Mouse (Mus musculus) gastrocnemius, postnatal 10 days (tissue): Measurements from ENCODE around the gene Gosr1. TPM values are rescaled to one million over a fixed set of nuclear protein-coding genes. Genes with fewer than 3 reads are reported as not detected.
"Not testable (repeated sequence)": the region's sequence is repeated elsewhere in the genome, so short reads cannot be mapped to it uniquely, and the experiment has no call there.

Experiments used
- DNase-seq: peaks from one replicate; pipeline ENCODE4 v3.0.0; 2021; ENCODE audit warnings: mixed read lengths
- total RNA-seq, 2 experiments: library from RNA; stranded (reverse); gene quantifications; 2 replicates each; pipeline ENCODE4 v1.2.3; 2021

Gene Gosr1
- total RNA-seq, 2 experiments from 2014 or later, result 24.6 to 29.8 TPM

DNA sequence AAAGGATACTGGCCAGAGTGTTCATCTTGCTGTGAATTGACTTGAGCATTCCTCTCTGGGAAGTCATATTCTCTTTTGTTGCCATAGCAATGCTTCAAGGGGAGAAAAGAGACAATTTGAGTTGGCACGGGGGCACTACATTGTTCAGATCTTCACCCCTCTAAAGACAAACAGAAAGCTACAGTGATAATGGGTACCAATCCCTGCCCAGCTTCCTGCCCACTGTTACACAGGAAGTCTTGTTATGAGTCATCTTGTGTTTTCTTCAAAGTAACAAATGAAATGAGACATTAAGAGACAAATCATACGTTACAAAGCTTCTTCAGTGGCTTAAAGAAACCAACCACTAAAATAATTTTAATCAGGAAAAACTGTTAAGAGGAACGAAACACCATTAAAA lies 28.8 kb downstream of the Gosr1 start:
- no peak for DNase-seq

DNA sequence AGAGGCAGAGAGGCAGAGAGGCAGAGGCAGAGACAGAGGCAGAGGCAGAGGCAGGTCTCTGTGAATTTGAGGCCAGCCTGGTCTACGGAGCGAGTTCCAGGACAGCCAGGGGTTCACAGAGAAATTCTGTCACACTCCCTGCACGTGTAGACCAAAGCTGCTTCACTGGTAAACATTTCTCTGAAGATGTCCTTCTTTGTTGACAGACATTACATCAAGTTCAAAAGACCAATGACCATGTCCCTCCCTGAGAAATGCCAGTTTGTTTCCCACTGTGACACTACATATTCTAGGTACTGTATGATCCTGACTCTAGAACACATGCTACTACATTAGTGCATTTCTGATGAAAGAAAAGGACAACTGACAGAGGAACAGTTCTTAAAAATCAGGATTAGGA lies 32.7 kb downstream of the Gosr1 start:
- DNase-seq, result no peak

DNA sequence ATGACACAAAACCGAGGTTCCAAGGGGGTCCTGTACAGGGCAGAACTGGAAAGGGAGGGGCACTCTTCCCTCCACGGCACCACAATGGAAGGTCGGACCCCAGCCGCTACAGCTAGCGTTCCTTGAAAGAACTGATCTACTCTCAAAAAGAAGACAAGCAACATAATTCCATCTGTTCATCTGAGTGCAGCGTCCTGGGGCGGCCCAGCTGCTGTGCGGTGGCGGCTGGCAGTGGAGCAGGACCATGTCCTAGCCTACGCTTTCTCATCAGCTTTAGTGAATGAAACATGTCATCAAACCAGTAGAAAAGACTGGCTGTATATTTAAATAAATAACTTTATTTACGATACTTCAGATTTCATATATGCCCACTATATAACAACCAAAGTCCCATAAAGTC lies 35.3 kb downstream of the Gosr1 start:
- DNase-seq, result no peak

DNA sequence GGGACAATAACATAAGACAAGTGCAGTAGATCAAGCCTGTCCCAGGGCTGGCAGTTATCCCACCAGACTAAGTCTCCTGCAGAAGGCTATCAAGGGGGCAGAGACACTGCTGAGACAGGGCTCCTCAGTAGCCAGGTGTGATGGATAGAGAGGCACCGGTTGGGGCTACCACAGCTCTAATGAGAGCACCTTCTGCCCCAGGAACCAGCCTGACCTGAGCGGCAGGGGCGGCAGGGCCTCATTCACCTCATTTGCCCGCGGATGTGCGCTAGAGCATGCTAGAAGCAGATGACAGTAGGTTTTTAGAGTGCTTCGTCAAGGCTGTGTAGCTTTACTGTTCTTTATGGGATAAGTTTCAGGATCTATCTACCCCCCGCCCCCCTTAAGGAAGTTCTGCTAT lies 39.5 kb downstream of the Gosr1 start:
- no peak for DNase-seq

GRCm38 (mm10) chr11:76717000-76717399 lies 46.4 kb downstream of the Gosr1 start:
- no peak for DNase-seq

DNA sequence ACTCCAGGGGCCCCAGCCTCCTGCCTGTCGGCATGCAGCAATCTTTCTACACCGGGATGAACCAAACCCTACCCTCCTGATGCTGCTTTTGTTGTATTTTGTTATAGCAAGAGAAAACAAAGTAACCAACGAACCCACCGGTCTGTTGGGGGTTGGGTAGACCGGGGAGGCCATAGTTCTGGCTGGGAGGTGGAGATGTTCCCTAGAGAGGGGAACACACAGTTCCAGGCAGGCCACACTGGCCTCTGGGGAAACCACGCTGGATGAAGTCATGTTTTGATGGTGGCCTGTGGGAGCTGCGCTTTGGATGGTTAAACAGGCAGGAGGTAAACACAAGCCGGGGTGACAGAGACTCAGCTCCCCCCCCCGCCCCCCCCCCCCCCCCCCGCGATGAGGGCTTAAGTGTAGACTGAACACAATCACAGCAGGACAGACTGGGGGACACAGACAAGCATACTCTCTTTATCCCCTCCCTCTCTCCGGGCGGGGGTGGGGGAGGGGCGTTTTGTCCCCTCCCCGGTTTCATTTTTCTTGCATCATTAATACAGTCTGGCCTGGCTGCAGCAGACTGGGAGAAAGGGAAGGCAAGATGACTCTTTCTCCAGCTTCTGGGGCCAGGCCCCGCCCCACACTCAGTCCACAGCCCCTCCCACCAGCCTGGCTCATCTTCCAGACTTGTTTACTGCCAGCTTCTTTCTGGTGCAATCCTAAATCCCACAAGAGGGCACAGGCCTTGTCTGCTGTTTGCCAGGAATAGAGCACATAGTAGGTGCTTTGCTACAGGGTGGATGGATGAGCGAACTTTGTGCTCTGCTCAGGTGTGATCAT lies 53.5 kb downstream of the Gosr1 start:
- DNase-seq, result peak; percentile 32

DNA sequence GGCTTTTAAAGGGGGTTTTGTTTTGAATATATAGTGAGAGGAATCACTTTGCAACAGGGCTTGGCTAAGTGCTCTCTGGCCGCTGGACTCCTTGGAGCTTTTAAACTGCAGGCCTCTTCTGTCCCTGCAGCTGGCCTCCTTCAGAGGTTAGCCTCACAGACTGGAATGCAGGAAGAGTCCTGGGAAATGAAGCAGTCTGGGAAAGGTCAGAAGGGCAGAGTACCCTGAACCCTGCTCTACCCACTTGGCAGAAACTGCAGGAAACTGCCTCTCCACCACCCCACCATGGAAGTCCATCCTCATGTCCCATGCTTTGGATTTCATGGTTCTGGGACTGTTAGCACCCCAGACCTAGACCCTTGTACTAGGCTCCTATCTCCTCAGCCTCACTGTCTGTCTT lies 54.5 kb downstream of the Gosr1 start:
- DNase-seq, result no peak

DNA sequence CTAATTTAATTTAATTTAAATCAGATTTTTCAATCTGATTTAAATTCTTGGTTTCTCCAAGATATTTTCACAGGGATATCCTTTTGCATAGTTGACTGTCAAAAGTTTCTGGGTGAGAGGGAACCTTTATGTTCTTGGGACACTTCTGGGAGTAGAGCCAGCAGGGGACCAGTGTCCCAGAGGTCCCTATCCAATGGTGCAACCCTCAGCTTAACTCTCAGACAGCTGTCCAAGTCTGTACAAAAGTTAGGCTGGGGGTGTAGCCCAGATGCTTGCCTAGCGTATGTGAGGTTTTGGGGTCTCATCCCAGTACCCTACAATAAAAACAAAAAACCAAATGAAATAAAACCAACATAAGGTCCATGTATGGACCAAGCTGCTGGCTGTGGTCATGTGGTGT lies 55.3 kb downstream of the Gosr1 start:
- no peak for DNase-seq

DNA sequence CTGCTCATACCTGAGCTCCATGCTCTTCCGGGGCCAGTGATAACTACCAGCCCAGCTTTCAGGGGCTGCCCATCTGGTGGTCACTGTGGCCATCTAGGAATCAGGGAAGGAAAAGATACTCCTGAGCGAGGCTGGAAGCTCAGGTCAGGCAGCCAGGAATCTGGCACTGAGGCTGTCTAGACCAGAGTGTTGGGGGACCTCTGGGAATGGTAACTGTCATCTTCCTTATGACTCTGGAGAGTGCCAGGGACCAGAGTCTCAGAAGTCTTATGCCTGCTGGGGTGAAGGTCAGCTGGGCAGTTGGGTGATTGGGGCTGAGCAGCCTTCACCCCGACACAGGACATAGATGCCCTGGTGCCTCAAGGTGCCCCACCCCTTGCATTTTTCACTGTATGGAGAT lies 55.7 kb downstream of the Gosr1 start:
- DNase-seq, result no peak

GRCm38 (mm10) chr11:76699626-76700025 lies 63.8 kb downstream of the Gosr1 start:
- no peak for DNase-seq

DNA sequence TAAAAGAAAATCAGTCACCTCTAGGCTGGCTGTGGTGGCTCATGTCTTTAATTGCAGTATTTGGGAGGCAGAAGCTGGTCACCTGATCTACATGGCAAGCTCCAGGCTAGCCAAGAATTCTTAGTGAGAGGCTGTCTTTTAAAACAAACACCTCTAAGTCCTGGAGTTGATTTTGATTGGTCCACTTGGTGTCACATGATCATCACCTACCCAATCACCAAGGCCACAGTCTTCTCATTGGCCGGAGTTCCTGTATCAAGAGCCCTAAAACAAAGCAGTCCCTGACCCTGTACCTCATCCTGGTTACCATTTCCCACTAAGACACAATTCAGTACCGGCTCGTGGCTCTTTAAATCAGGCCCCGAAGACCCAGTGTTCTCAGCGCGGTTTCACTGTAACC lies 67.6 kb downstream of the Gosr1 start:
- no peak for DNase-seq

DNA sequence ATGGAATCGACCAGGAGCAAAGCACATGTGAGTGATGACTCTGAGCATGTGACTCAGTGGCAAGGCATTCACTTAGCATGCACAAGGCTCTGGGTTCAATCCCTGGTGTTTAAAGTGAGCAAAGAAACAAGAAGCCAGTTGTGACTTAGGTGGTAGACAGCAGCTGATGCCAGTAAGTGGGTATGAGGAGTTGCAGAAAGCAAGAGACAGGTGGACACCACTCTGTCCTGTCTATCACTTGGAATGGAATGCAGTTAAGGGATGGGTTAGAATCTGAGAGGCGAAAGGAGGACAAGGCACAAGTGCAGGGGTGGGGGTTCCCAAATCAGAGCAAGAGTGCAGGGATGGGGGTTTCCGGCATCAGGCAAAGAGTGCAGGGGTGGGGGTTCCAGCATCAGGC lies 71.3 kb downstream of the Gosr1 start:
- DNase-seq, result no peak

DNA sequence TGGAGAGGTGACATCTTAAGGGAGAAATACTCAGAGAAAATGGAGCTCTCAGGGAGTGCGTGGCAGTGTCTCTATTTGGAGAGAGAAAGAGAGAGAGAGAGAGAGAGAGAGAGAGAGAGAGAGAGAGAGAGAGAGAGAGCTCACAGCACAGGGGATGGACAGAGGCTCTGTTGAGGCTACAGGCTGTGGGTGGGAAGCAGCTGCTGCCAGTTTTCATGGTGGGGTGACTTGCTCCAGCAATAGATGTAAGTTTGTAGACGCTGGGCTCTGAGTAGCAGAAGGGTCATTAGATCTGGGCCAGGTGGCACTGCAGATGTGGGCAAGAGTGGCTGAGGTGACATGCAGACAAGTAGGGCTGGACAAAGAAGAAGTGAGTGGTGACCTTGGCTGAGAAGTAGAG lies 77.8 kb downstream of the Gosr1 start:
- no peak for DNase-seq

DNA sequence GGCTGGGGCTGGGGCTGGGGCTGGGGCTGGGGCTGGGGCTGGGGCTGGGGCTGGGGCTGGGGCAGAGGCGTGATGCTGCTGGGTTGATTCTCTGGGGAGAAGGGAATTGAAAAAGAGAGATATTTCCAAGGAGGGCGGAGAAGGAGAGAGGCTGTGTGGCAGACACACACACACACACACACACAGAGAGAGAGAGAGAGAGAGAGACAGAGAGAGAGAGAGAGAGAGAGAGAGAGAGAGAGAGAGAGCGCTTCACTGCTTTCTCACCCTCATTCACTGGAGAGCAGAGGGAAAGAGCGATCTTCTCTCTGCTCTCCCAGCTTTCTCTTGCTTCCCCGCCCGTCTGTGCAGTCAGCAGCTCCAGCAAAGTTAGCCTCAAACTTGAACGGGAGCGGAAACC lies 83.9 kb downstream of the Gosr1 start, which contains the start of gene Trarg1:
Gene Trarg1, plus strand, starts transcription at position 301 of the 400 bp plus-strand sequence.
- DNase-seq, result not testable (repeated sequence)

Other genes starting within 250 kb of the Gosr1 start
- 10 to 100 TPM; 23.9 to 27.0 TPM for gene Abr, start 141.3 kb downstream of the Gosr1 start, total RNA-seq
- gene Bhlha9, start 91.1 kb downstream of the Gosr1 start, total RNA-seq, result not detected
- gene Trarg1, start 83.8 kb downstream of the Gosr1 start, total RNA-seq, result 1 to 10 TPM; 2.0 to 2.1 TPM
- gene Cpd, start 83.4 kb upstream of the Gosr1 start, total RNA-seq, result 10 to 100 TPM; 53.7 to 59.6 TPM
- gene Tmigd1, start 138.6 kb upstream of the Gosr1 start, total RNA-seq, result under 1 TPM; 0.41 to 0.52 TPM
- 10 to 100 TPM; 59.2 to 63.5 TPM for gene Blmh, start 161.2 kb upstream of the Gosr1 start, total RNA-seq
- gene Slc6a4, start 235.0 kb upstream of the Gosr1 start, total RNA-seq, result 1 to 10 TPM in 1 of 2 experiments, under 1 TPM in 1; 0.79 to 1.2 TPM